Mouse (Mus musculus): ENCODE measurements around the gene Uqcc3. TPM values are rescaled to one million over a fixed set of nuclear protein-coding genes. Genes with fewer than 3 reads are reported as not detected.

Gene Uqcc3
- polyA plus RNA-seq, 1 experiment: 74.7 TPM

GRCm38 (mm10) chr19:8864265-8864664 lies 16.5 kb downstream of the Uqcc3 start:
- no peaks in the 10 kb centered on the region for H3K27me3 ChIP-seq (replicated peaks; ENCODE audit: control insufficient read depth, insufficient read depth, low read length)
- no peak for DNase-seq
- no peak overlapping the region for H3K27ac ChIP-seq (ENCODE audit: insufficient read depth, low read depth, low read length)
- TF ChIP-seq POLR2A (IDR thresholded peaks at IDR 0.05; ENCODE audit: low read depth, low read length) (no peak), CTCF (conservative IDR thresholded peaks at IDR 0.05; ENCODE audit: insufficient read depth, insufficient read length, low read depth, low read length) (no peak)
- no peaks in the 10 kb centered on the region for H3K36me3 ChIP-seq (ENCODE audit: control insufficient read depth, insufficient read depth, low read length)
- 83% methylated on average over 6 of the region's 6 CpGs for WGBS
- no peak overlapping the region for H3K4me3 ChIP-seq (ENCODE audit: insufficient read depth, low read depth, low read length)
- H3K4me1 ChIP-seq (ENCODE audit: control insufficient read depth, insufficient read depth, low read length): no peaks in the 10 kb centered on the region

DNA sequence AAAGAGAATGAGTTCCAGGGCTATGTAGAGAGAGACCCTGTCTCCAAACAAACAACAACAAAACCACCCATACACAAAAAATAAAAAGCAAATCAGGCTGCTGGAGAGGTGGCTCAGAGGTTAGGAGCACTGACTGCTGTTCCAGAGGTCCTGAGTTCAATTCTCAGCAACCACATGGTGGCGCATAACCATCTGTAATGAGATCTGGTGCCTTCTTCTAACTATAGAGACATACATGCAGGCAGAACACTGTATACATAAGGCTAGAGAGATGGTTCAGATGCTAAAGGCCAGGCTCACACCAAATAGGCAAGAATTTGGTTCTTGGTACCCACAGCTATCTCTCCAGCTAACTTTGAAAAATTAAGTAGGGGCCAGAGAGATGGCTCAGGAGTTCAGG lies 21.7 kb downstream of the Uqcc3 start:
- Histone ChIP-seq H3K27me3 (replicated peaks; ENCODE audit: control insufficient read depth, insufficient read depth, low read length) (no peaks in the 10 kb centered on the region), H3K27ac (ENCODE audit: insufficient read depth, low read depth, low read length) (no peak overlapping the region), H3K4me1 (ENCODE audit: control insufficient read depth, insufficient read depth, low read length) (no peaks in the 10 kb centered on the region), H3K36me3 (ENCODE audit: control insufficient read depth, insufficient read depth, low read length) (no peaks in the 10 kb centered on the region), H3K4me3 (ENCODE audit: insufficient read depth, low read depth, low read length) (no peak overlapping the region)
- no peak for TF ChIP-seq POLR2A (IDR thresholded peaks at IDR 0.05; ENCODE audit: low read depth, low read length)
- TF ChIP-seq CTCF (conservative IDR thresholded peaks at IDR 0.05; ENCODE audit: insufficient read depth, insufficient read length, low read depth, low read length): peak; percentile 35; the same call in 1 of the 2 replicates
- peak; percentile 47 for DNase-seq
- WGBS: 27% methylated on average over 1 of the region's 1 CpGs

GRCm38 (mm10) chr19:8857689-8858088 lies 23.0 kb downstream of the Uqcc3 start:
- 26% methylated on average over 4 of the region's 4 CpGs for WGBS
- Histone ChIP-seq H3K4me3 (ENCODE audit: insufficient read depth, low read depth, low read length) (no peak overlapping the region), H3K27me3 (replicated peaks; ENCODE audit: control insufficient read depth, insufficient read depth, low read length) (no peaks in the 10 kb centered on the region), H3K27ac (ENCODE audit: insufficient read depth, low read depth, low read length) (no peak overlapping the region), H3K4me1 (ENCODE audit: control insufficient read depth, insufficient read depth, low read length) (no peaks in the 10 kb centered on the region), H3K36me3 (ENCODE audit: control insufficient read depth, insufficient read depth, low read length) (no peaks in the 10 kb centered on the region)
- peak; percentile 66 for DNase-seq
- no peak for TF ChIP-seq POLR2A (IDR thresholded peaks at IDR 0.05; ENCODE audit: low read depth, low read length)
- TF ChIP-seq CTCF (conservative IDR thresholded peaks at IDR 0.05; ENCODE audit: insufficient read depth, insufficient read length, low read depth, low read length): peak; percentile 86

DNA sequence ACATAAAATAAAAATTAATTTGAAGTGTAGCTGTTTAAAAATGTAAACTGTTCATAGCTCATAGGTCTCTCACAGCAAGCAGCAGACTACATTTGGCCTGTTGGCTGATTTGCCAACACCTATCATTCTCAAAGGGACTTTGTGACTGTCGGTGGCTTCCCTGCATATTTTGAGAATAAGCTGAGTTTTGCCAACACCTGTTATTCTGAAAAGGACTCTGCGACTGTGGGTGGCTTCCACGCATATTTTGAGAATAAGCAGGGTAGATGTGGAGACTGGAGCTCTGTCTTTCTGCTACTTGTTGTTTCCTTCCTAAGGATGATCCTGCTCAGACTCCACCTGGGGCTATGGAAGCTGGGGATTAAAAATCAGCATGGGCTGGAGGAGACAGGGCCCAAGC lies 27.6 kb downstream of the Uqcc3 start:
- DNase-seq: no peak
- Histone ChIP-seq H3K27me3 (replicated peaks; ENCODE audit: control insufficient read depth, insufficient read depth, low read length) (no peaks in the 10 kb centered on the region), H3K27ac (ENCODE audit: insufficient read depth, low read depth, low read length) (no peak overlapping the region), H3K4me1 (ENCODE audit: control insufficient read depth, insufficient read depth, low read length) (no peaks in the 10 kb centered on the region), H3K4me3 (ENCODE audit: insufficient read depth, low read depth, low read length) (no peak overlapping the region), H3K36me3 (ENCODE audit: control insufficient read depth, insufficient read depth, low read length) (no peaks in the 10 kb centered on the region)
- WGBS: 76% methylated on average over 3 of the region's 3 CpGs
- TF ChIP-seq POLR2A (IDR thresholded peaks at IDR 0.05; ENCODE audit: low read depth, low read length) (no peak), CTCF (conservative IDR thresholded peaks at IDR 0.05; ENCODE audit: insufficient read depth, insufficient read length, low read depth, low read length) (no peak)

DNA sequence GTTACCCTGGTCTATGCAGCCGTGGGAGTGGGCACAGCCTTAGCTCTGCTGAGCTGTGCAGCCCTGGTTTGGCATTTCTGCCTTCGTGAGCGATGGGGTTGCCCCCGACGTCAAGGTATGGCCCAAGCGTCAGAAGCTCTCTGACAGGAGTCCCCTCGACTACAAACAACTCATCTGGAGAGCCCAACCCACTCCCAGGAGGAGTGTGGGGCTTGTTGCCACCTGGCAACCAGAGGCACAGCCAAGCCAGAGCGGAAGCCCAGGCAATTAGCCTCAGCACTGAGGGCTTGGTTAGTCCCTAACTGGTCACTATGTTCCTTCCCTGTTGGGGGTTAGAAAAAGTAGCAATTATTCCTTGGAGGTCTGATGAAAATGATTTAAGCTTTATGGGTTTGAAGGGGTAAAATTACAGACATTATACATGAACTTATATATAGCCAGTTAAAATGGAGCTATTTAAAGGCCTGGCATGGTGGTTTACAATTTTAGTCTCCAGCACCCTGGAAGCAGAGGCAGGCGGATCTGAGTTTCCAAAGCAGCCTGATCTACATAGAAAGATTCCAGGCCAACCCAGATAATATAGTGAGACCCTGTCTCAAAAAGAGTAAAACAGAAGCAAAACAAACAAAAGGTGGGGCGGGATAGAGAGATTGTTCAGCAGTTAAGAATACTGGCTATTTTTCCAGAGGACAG lies 28.3 kb downstream of the Uqcc3 start:
- TF ChIP-seq CTCF (conservative IDR thresholded peaks at IDR 0.05; ENCODE audit: insufficient read depth, insufficient read length, low read depth, low read length) (no peak), POLR2A (IDR thresholded peaks at IDR 0.05; ENCODE audit: low read depth, low read length) (no peak)
- DNase-seq: no peak
- H3K4me3 ChIP-seq (ENCODE audit: insufficient read depth, low read depth, low read length): no peak overlapping the region

GRCm38 (mm10) chr19:8851639-8852038 lies 29.1 kb downstream of the Uqcc3 start:
- 68% methylated on average over 7 of the region's 7 CpGs for WGBS
- Histone ChIP-seq H3K36me3 (ENCODE audit: control insufficient read depth, insufficient read depth, low read length) (peaks cover under 1% of the 10 kb centered on the region; the same call in 1 of the 2 replicates), H3K4me1 (ENCODE audit: control insufficient read depth, insufficient read depth, low read length) (no peaks in the 10 kb centered on the region), H3K27ac (ENCODE audit: insufficient read depth, low read depth, low read length) (no peak overlapping the region), H3K27me3 (replicated peaks; ENCODE audit: control insufficient read depth, insufficient read depth, low read length) (no peaks in the 10 kb centered on the region), H3K4me3 (ENCODE audit: insufficient read depth, low read depth, low read length) (no peak overlapping the region)
- DNase-seq: no peak
- TF ChIP-seq CTCF (conservative IDR thresholded peaks at IDR 0.05; ENCODE audit: insufficient read depth, insufficient read length, low read depth, low read length) (0 out of 2 replicates have a peak, but pooled peaks have one; percentile 22), POLR2A (IDR thresholded peaks at IDR 0.05; ENCODE audit: low read depth, low read length) (no peak)

More for the DNA sequence above, 28.3 kb downstream of the Uqcc3 start:
- WGBS: 67% methylated on average over 10 of the region's 10 CpGs
- Histone ChIP-seq H3K27me3 (replicated peaks; ENCODE audit: control insufficient read depth, insufficient read depth, low read length) (no peaks in the 10 kb centered on the region), H3K4me1 (ENCODE audit: control insufficient read depth, insufficient read depth, low read length) (no peaks in the 10 kb centered on the region), H3K36me3 (ENCODE audit: control insufficient read depth, insufficient read depth, low read length) (no peaks in the 10 kb centered on the region), H3K27ac (ENCODE audit: insufficient read depth, low read depth, low read length) (no peak overlapping the region)

DNA sequence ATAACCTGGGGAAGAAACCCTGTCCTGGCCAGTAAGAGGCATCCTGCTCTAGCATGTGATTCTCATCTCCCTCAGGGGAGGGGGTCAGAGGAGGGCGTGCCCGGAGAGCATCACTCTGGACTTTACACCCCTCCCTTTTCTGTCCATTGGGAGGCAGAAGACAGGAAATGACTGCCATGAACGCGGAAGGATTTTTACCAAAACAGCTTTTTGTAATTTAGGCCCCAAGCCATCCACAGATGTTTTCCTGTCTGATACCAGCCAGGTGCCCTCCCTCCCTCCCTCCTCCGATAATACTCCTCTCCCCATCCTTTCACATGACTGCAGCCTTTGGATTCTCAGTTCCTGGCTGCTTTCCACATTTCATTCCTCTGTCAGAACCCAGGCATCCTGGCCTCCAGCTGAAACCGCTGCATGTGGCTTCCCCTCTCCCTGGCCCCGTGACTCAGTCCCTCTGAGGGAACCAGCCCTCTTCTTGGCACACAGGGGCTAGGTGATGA lies 30.3 kb downstream of the Uqcc3 start, which contains the start of gene Lrrn4cl:
Lrrn4cl (plus strand) TSS at position 367 of the 500 bp plus-strand sequence.
- Histone ChIP-seq H3K27ac (ENCODE audit: insufficient read depth, low read depth, low read length) (no peak within 1 kb of the TSS), H3K4me3 (ENCODE audit: insufficient read depth, low read depth, low read length) (no peak within 1 kb of the TSS), H3K4me1 (ENCODE audit: control insufficient read depth, insufficient read depth, low read length) (no peaks in the 10 kb centered on the region), H3K27me3 (replicated peaks; ENCODE audit: control insufficient read depth, insufficient read depth, low read length) (no peaks in the 10 kb centered on the region), H3K36me3 (ENCODE audit: control insufficient read depth, insufficient read depth, low read length) (peaks cover 1% of the 10 kb centered on the region; the same call in 1 of the 2 replicates)
- 17% methylated on average over 7 of the region's 7 CpGs for WGBS
- TF ChIP-seq POLR2A (IDR thresholded peaks at IDR 0.05; ENCODE audit: low read depth, low read length) (no peak), CTCF (conservative IDR thresholded peaks at IDR 0.05; ENCODE audit: insufficient read depth, insufficient read length, low read depth, low read length) (no peak)
- peak; percentile 30 for DNase-seq

Measured in kidney, adult 2 months (tissue).